10 mouse cellular contexts compared by ENCODE assay signal in genomic region chr16:18250231-18250630, GRCm38 (mm10). TPM values are rescaled to one million over a fixed set of nuclear protein-coding genes. Genes with fewer than 3 reads are reported as not detected.
DNase-seq lines count a peak whose midpoint lies in the region; ATAC-seq and TF ChIP-seq lines count a peak whose summit lies in the region.
"Had no signal": no experiment of that assay in that cellular context is flagged by ENCODE, and none has a peak within 500 bp of the region (broad histone marks: within the 10 kb centered on the region; RNA-seq: fewer than 3 reads in every experiment).

No protein-coding gene starts in this region.

- peaks cover 67% of the 10 kb centered on the region for H3K4me1 ChIP-seq in erythroblast, embryonic 14.5 days (ENCODE audit: control insufficient read depth)
- peaks cover 23% of the 10 kb centered on the region for H3K4me1 ChIP-seq in neural tube, embryonic 11.5 days (ENCODE audit: control insufficient read depth, insufficient read depth, low read length)
- peaks cover 51% of the 10 kb centered on the region for H3K4me1 ChIP-seq in liver, embryonic 12.5 days
- H3K4me1 ChIP-seq in stomach, postnatal 0 days (replicated peaks; ENCODE audit: control insufficient read depth, insufficient read depth), result 0 out of 2 replicates have a peak, but pooled peaks cover 5% of the 10 kb centered on the region

- no peaks in the 10 kb centered on the region for H3K27me3 ChIP-seq in erythroblast, embryonic 14.5 days (ENCODE audit: control insufficient read depth)
- no peaks in the 10 kb centered on the region for H3K27me3 ChIP-seq in neural tube, embryonic 11.5 days (ENCODE audit: control insufficient read depth, insufficient read depth, low read length)
- no peaks in the 10 kb centered on the region for H3K27me3 ChIP-seq in liver, embryonic 12.5 days (replicated peaks)
- no peaks in the 10 kb centered on the region for H3K27me3 ChIP-seq in stomach, postnatal 0 days (ENCODE audit: control insufficient read depth, insufficient read depth, low read length)

- H3K9me3 ChIP-seq in erythroblast, embryonic 14.5 days (ENCODE audit: control insufficient read depth, low read length), result no peaks in the 10 kb centered on the region
- H3K9me3 ChIP-seq in neural tube, embryonic 11.5 days (ENCODE audit: control insufficient read depth, low read length), result no peaks in the 10 kb centered on the region
- no peaks in the 10 kb centered on the region for H3K9me3 ChIP-seq in liver, embryonic 12.5 days (replicated peaks)
- no peaks in the 10 kb centered on the region for H3K9me3 ChIP-seq in stomach, postnatal 0 days (ENCODE audit: control insufficient read depth, low read length)

- peak overlapping the region; percentile 75 for H3K9ac ChIP-seq in neural tube, embryonic 11.5 days (ENCODE audit: low read length)
- H3K9ac ChIP-seq in liver, embryonic 12.5 days, result peak overlapping the region; percentile 95
- H3K9ac ChIP-seq in stomach, postnatal 0 days (ENCODE audit: low read length), result peak overlapping the region; percentile 82; the same call in 1 of the 2 replicates

- H3K36me3 ChIP-seq in erythroblast, embryonic 14.5 days (ENCODE audit: control insufficient read depth), result peaks cover 80% of the 10 kb centered on the region
- peaks cover 27% of the 10 kb centered on the region for H3K36me3 ChIP-seq in neural tube, embryonic 11.5 days (ENCODE audit: control insufficient read depth, insufficient read depth, low read length)
- peaks cover 76% of the 10 kb centered on the region for H3K36me3 ChIP-seq in liver, embryonic 12.5 days
- peaks cover 12% of the 10 kb centered on the region; the same call in 1 of the 2 replicates for H3K36me3 ChIP-seq in stomach, postnatal 0 days (ENCODE audit: control insufficient read depth, insufficient read depth, low read length)

- 61% methylated on average over 4 of the region's 4 CpGs for WGBS in neural tube, embryonic 11.5 days
- 57% methylated on average over 4 of the region's 4 CpGs for WGBS in liver, embryonic 12.5 days (ENCODE audit: insufficient replicate concordance)
- 55% methylated on average over 4 of the region's 4 CpGs for WGBS in stomach, postnatal 0 days

- no peak for TF ChIP-seq EP300 in stomach, postnatal 0 days (optimal IDR thresholded peaks at IDR 0.05)

- peak overlapping the region; percentile 88 for H3K4me2 ChIP-seq in neural tube, embryonic 11.5 days (ENCODE audit: low read depth)
- H3K4me2 ChIP-seq in liver, embryonic 12.5 days, result peak overlapping the region; percentile 92
- peak overlapping the region; percentile 87 for H3K4me2 ChIP-seq in stomach, postnatal 0 days (replicated peaks; ENCODE audit: low read depth)

- no peak for ATAC-seq in erythroblast, adult 5-6 weeks (replicated peaks; ENCODE audit: low FRiP score, poor library complexity, severe bottlenecking)
- ATAC-seq in neural tube, embryonic 11.5 days (ENCODE audit: insufficient read depth, low FRiP score, low TSS enrichment), result no peak
- ATAC-seq in liver, embryonic 12.5 days, result no peak
- ATAC-seq in stomach, postnatal 0 days (ENCODE audit: low FRiP score, low TSS enrichment), result no peak
- no peak for ATAC-seq in erythroid progenitor cell, adult 5-6 weeks (replicated peaks; ENCODE audit: low FRiP score, poor library complexity, severe bottlenecking)

- TF ChIP-seq CTCF in stomach, postnatal 0 days (IDR thresholded peaks at IDR 0.05; ENCODE audit: low read depth), result no peak

- H3K4me3 ChIP-seq in erythroblast, embryonic 14.5 days (replicated peaks), result peak overlapping the region; percentile 79
- peak overlapping the region; percentile 91 for H3K4me3 ChIP-seq in neural tube, embryonic 11.5 days (ENCODE audit: low read depth, low read length)
- H3K4me3 ChIP-seq in liver, embryonic 12.5 days, result peak overlapping the region; percentile 94
- H3K4me3 ChIP-seq in stomach, postnatal 0 days (ENCODE audit: low read depth, low read length), result no peak overlapping the region

- DNase-seq in neural tube, embryonic 11.5 days (ENCODE audit: low spot score), result no peak
- DNase-seq in neural tube, embryonic 10.5 days (ENCODE audit: extremely low spot score, low spot score), result no peak
- no peak for DNase-seq in stomach, postnatal 0 days (ENCODE audit: low spot score)
- no peak for DNase-seq in spleen, postnatal 4 days (ENCODE audit: low spot score in 2 of 2)
- DNase-seq: gastrocnemius, postnatal 36 days; lung, postnatal 36 days had no signal

- no peak overlapping the region for H3K27ac ChIP-seq in neural tube, embryonic 11.5 days (ENCODE audit: low read depth, low read length)
- peak overlapping the region; percentile 90 for H3K27ac ChIP-seq in liver, embryonic 12.5 days
- H3K27ac ChIP-seq in stomach, postnatal 0 days (replicated peaks), result no peak overlapping the region

RNA-seq across cellular contexts. Expression of gene Ranbp1, which starts 1.7 kb away (rescaled TPM):
- polyA plus RNA-seq in erythroblast, embryonic 14.5 days (2012), result 72.2 and 86.6 TPM in 2 replicates
- 74.6 and 96.3 TPM in 2 replicates for total RNA-seq in erythroblast, adult 5-6 weeks (2015; ENCODE audit: low replicate concordance)
- 83.7 and 90.7 TPM in 2 replicates for total RNA-seq in erythroblast, adult 5-6 weeks (2017; ENCODE audit: low replicate concordance)
- polyA plus RNA-seq in neural tube, embryonic 11.5 days (2014; fragmentation: Nextera tagmentation; extraction: Ambion mirVana), result 953 and 1,053 TPM in 2 replicates
- 595 and 610 TPM in 2 replicates for polyA plus RNA-seq in liver, embryonic 12.5 days (2016; fragmentation: Nextera tagmentation; extraction: Ambion mirVana)
- polyA plus RNA-seq in stomach, postnatal 0 days (2015; fragmentation: Nextera tagmentation; extraction: Ambion mirVana), result 236 and 273 TPM in 2 replicates
- total RNA-seq in erythroid progenitor cell, adult 5-6 weeks (2015; ENCODE audit: low replicate concordance), result 144 and 145 TPM in 2 replicates
- total RNA-seq in erythroid progenitor cell, adult 5-6 weeks (2017; ENCODE audit: low replicate concordance), result 76.8 and 133 TPM in 2 replicates

RNA-seq across cellular contexts. Expression of gene Trmt2a, which starts 1.8 kb away (rescaled TPM):
- 3.7 and 3.8 TPM in 2 replicates for polyA plus RNA-seq in erythroblast, embryonic 14.5 days (2012)
- total RNA-seq in erythroblast, adult 5-6 weeks (2015; ENCODE audit: low replicate concordance), result 20.9 and 48.0 TPM in 2 replicates
- total RNA-seq in erythroblast, adult 5-6 weeks (2017; ENCODE audit: low replicate concordance), result 16.4 and 19.1 TPM in 2 replicates
- 92.9 and 93.9 TPM in 2 replicates for polyA plus RNA-seq in neural tube, embryonic 11.5 days (2014; fragmentation: Nextera tagmentation; extraction: Ambion mirVana)
- polyA plus RNA-seq in liver, embryonic 12.5 days (2016; fragmentation: Nextera tagmentation; extraction: Ambion mirVana), result 88.8 and 96.5 TPM in 2 replicates
- 35.4 and 39.8 TPM in 2 replicates for polyA plus RNA-seq in stomach, postnatal 0 days (2015; fragmentation: Nextera tagmentation; extraction: Ambion mirVana)
- total RNA-seq in erythroid progenitor cell, adult 5-6 weeks (2015; ENCODE audit: low replicate concordance), result 51.2 and 52.4 TPM in 2 replicates
- 20.2 and 30.0 TPM in 2 replicates for total RNA-seq in erythroid progenitor cell, adult 5-6 weeks (2017; ENCODE audit: low replicate concordance)

RNA-seq across cellular contexts. Expression of gene Gm49776, which starts 7.9 kb away (rescaled TPM):
- not detected in 2 replicates for polyA plus RNA-seq in erythroblast, embryonic 14.5 days (2012)
- total RNA-seq in erythroblast, adult 5-6 weeks (2015; ENCODE audit: low replicate concordance), result not detected in 2 replicates
- total RNA-seq in erythroblast, adult 5-6 weeks (2017; ENCODE audit: low replicate concordance), result not detected in 2 replicates
- polyA plus RNA-seq in neural tube, embryonic 11.5 days (2014; fragmentation: Nextera tagmentation; extraction: Ambion mirVana), result 3.6 and 9.2 TPM in 2 replicates
- polyA plus RNA-seq in liver, embryonic 12.5 days (2016; fragmentation: Nextera tagmentation; extraction: Ambion mirVana), result 1.7 TPM in 1 of 2 replicates, not detected in the other
- polyA plus RNA-seq in stomach, postnatal 0 days (2015; fragmentation: Nextera tagmentation; extraction: Ambion mirVana), result 0.67 and 1.8 TPM in 2 replicates
- not detected in 2 replicates for total RNA-seq in erythroid progenitor cell, adult 5-6 weeks (2015; ENCODE audit: low replicate concordance)
- 4.1 TPM in 1 of 2 replicates, not detected in the other for total RNA-seq in erythroid progenitor cell, adult 5-6 weeks (2017; ENCODE audit: low replicate concordance)
- total RNA-seq: gastrocnemius, postnatal 36 days had no signal

RNA-seq across cellular contexts. Expression of gene Zdhhc8, which starts 15.3 kb away (rescaled TPM):
- polyA plus RNA-seq in erythroblast, embryonic 14.5 days (2012), result 0.20 and 0.31 TPM in 2 replicates
- total RNA-seq in erythroblast, adult 5-6 weeks (2015; ENCODE audit: low replicate concordance), result 1.5 and 3.1 TPM in 2 replicates
- 0.26 and 0.56 TPM in 2 replicates for total RNA-seq in erythroblast, adult 5-6 weeks (2017; ENCODE audit: low replicate concordance)
- 13.1 and 13.6 TPM in 2 replicates for polyA plus RNA-seq in neural tube, embryonic 11.5 days (2014; fragmentation: Nextera tagmentation; extraction: Ambion mirVana)
- 4.3 and 4.9 TPM in 2 replicates for polyA plus RNA-seq in liver, embryonic 12.5 days (2016; fragmentation: Nextera tagmentation; extraction: Ambion mirVana)
- 6.8 and 7.8 TPM in 2 replicates for polyA plus RNA-seq in stomach, postnatal 0 days (2015; fragmentation: Nextera tagmentation; extraction: Ambion mirVana)
- 1.4 TPM in 1 of 2 replicates, not detected in the other for total RNA-seq in erythroid progenitor cell, adult 5-6 weeks (2015; ENCODE audit: low replicate concordance)
- total RNA-seq in erythroid progenitor cell, adult 5-6 weeks (2017; ENCODE audit: low replicate concordance), result 2.2 TPM in 1 of 2 replicates, not detected in the other

RNA-seq across cellular contexts. Expression of gene Ccdc188, which starts 32.6 kb away (rescaled TPM):
- not detected in 2 replicates for polyA plus RNA-seq in erythroblast, embryonic 14.5 days (2012)
- total RNA-seq in erythroblast, adult 5-6 weeks (2015; ENCODE audit: low replicate concordance), result not detected in 2 replicates
- total RNA-seq in erythroblast, adult 5-6 weeks (2017; ENCODE audit: low replicate concordance), result not detected in 2 replicates
- polyA plus RNA-seq in neural tube, embryonic 11.5 days (2014; fragmentation: Nextera tagmentation; extraction: Ambion mirVana), result not detected in 2 replicates
- not detected in 2 replicates for polyA plus RNA-seq in liver, embryonic 12.5 days (2016; fragmentation: Nextera tagmentation; extraction: Ambion mirVana)
- polyA plus RNA-seq in stomach, postnatal 0 days (2015; fragmentation: Nextera tagmentation; extraction: Ambion mirVana), result not detected in 2 replicates
- not detected in 2 replicates for total RNA-seq in erythroid progenitor cell, adult 5-6 weeks (2015; ENCODE audit: low replicate concordance)
- not detected in 2 replicates for total RNA-seq in erythroid progenitor cell, adult 5-6 weeks (2017; ENCODE audit: low replicate concordance)
- total RNA-seq: gastrocnemius, postnatal 36 days had no signal
